Comparison of ENCODE assay signal across 16 mouse cellular contexts in genomic region chr10:62750781-62751180, GRCm38 (mm10).
"Had no signal": no experiment of that assay in that cellular context is flagged by ENCODE, and none has a peak within 500 bp of the region (broad histone marks: within the 10 kb centered on the region; RNA-seq: fewer than 3 reads in every experiment).

No protein-coding gene starts in this region.

- DNase-seq: retina, postnatal 1 day; right cerebral cortex, adult 18-20 months; right cerebral cortex, postnatal 14 days; right cerebral cortex, postnatal 25 days; right cerebral cortex, postnatal 4 days; spleen, adult 18-20 months; thymus, adult 18-20 months; thymus, adult 2 months; thymus, postnatal 14 days; thymus, postnatal 25 days; thymus, postnatal 36 days; thymus, postnatal 4 days had no signal

- H3K4me2 ChIP-seq: neural tube, embryonic 13.5 days; neural tube, embryonic 15.5 days; stomach, embryonic 15.5 days had no signal

- H3K27me3 ChIP-seq: neural tube, embryonic 13.5 days; neural tube, embryonic 15.5 days; stomach, embryonic 15.5 days had no signal

- H3K4me3 ChIP-seq: neural tube, embryonic 13.5 days; neural tube, embryonic 15.5 days; stomach, embryonic 15.5 days had no signal

- H3K4me1 ChIP-seq: neural tube, embryonic 13.5 days; neural tube, embryonic 15.5 days; stomach, embryonic 15.5 days had no signal

- H3K9me3 ChIP-seq: neural tube, embryonic 13.5 days; neural tube, embryonic 15.5 days; stomach, embryonic 15.5 days had no signal

- H3K27ac ChIP-seq: neural tube, embryonic 13.5 days; neural tube, embryonic 15.5 days; stomach, embryonic 15.5 days; stomach, postnatal 0 days had no signal

- H3K9ac ChIP-seq: neural tube, embryonic 13.5 days; neural tube, embryonic 15.5 days; stomach, embryonic 15.5 days had no signal
